Mouse (Mus musculus): ENCODE data around the gene Cish. TPM values are rescaled to one million over a fixed set of nuclear protein-coding genes. Genes with fewer than 3 reads are reported as not detected.

Cish gene
- polyA plus RNA-seq, 1 experiment from 2014 or later, result 8.4 TPM

- WGBS, result 92% methylated on average over 5 of the region's 5 CpGs
- Histone ChIP-seq H3K9ac (no peak overlapping the region), H3K4me1 (replicated peaks) (peaks cover 3% of the 10 kb centered on the region; the same call in 1 of the 2 replicates), H3K27ac (no peak overlapping the region), H3K4me3 (no peak overlapping the region), H3K9me3 (no peaks in the 10 kb centered on the region), H3K27me3 (no peaks in the 10 kb centered on the region), H3K4me2 (no peak overlapping the region), H3K36me3 (no peaks in the 10 kb centered on the region)
- no peak for ATAC-seq (ENCODE audit: low FRiP score)
Observed at GRCm38 (mm10) chr9:107263912-107264311, 31.9 kb upstream of the Cish start.

- Histone ChIP-seq H3K4me2 (no peak overlapping the region), H3K4me3 (no peak overlapping the region), H3K4me1 (replicated peaks) (peaks cover 3% of the 10 kb centered on the region; the same call in 1 of the 2 replicates), H3K27me3 (no peaks in the 10 kb centered on the region), H3K9me3 (no peaks in the 10 kb centered on the region), H3K9ac (no peak overlapping the region), H3K36me3 (no peaks in the 10 kb centered on the region), H3K27ac (no peak overlapping the region)
- WGBS, result 78% methylated on average over 3 of the region's 3 CpGs
- ATAC-seq (ENCODE audit: low FRiP score), result no peak
Observed at GRCm38 (mm10) chr9:107264731-107265130, 31.1 kb upstream of the Cish start.

- Histone ChIP-seq H3K9ac (no peak overlapping the region), H3K9me3 (no peaks in the 10 kb centered on the region), H3K27me3 (no peaks in the 10 kb centered on the region), H3K4me2 (no peak overlapping the region), H3K27ac (no peak overlapping the region), H3K4me3 (no peak overlapping the region), H3K4me1 (replicated peaks) (no peaks in the 10 kb centered on the region), H3K36me3 (no peaks in the 10 kb centered on the region)
- 78% methylated on average over 1 of the region's 1 CpGs for WGBS
- ATAC-seq (ENCODE audit: low FRiP score), result no peak
Observed at GRCm38 (mm10) chr9:107267028-107267427, 28.8 kb upstream of the Cish start.

- Histone ChIP-seq H3K4me2 (no peak overlapping the region), H3K27ac (no peak overlapping the region), H3K36me3 (no peaks in the 10 kb centered on the region), H3K4me1 (replicated peaks) (no peaks in the 10 kb centered on the region), H3K9me3 (no peaks in the 10 kb centered on the region), H3K27me3 (no peaks in the 10 kb centered on the region), H3K9ac (no peak overlapping the region), H3K4me3 (no peak overlapping the region)
- ATAC-seq (ENCODE audit: low FRiP score), result no peak
- 56% methylated on average over 4 of the region's 4 CpGs for WGBS
Observed at GRCm38 (mm10) chr9:107267721-107268402, 28.0 kb upstream of the Cish start.

- no peaks in the 10 kb centered on the region; the same call in 1 of the 2 replicates for H3K4me1 ChIP-seq (replicated peaks)
- H3K4me3 ChIP-seq, result no peak overlapping the region
- H3K9me3 ChIP-seq, result no peaks in the 10 kb centered on the region
- WGBS, result 97% methylated on average over 1 of the region's 1 CpGs
- H3K9ac ChIP-seq, result no peak overlapping the region
- no peak overlapping the region for H3K27ac ChIP-seq
- H3K36me3 ChIP-seq, result no peaks in the 10 kb centered on the region
- H3K4me2 ChIP-seq, result no peak overlapping the region
- ATAC-seq (ENCODE audit: low FRiP score), result no peak
- H3K27me3 ChIP-seq, result no peaks in the 10 kb centered on the region
Observed at GRCm38 (mm10) chr9:107269772-107270171, 26.1 kb upstream of the Cish start.

- Histone ChIP-seq H3K4me2 (no peak overlapping the region), H3K4me3 (no peak overlapping the region), H3K4me1 (replicated peaks) (no peaks in the 10 kb centered on the region; the same call in 1 of the 2 replicates), H3K27ac (no peak overlapping the region), H3K27me3 (no peaks in the 10 kb centered on the region), H3K9me3 (no peaks in the 10 kb centered on the region), H3K9ac (no peak overlapping the region), H3K36me3 (no peaks in the 10 kb centered on the region)
- no peak for ATAC-seq (ENCODE audit: low FRiP score)
- 80% methylated on average over 7 of the region's 7 CpGs for WGBS
Observed at GRCm38 (mm10) chr9:107271177-107271938, 24.5 kb upstream of the Cish start.

- no peak for ATAC-seq (ENCODE audit: low FRiP score)
- Histone ChIP-seq H3K4me2 (no peak overlapping the region), H3K4me3 (no peak overlapping the region), H3K36me3 (no peaks in the 10 kb centered on the region), H3K9ac (no peak overlapping the region), H3K27ac (no peak overlapping the region), H3K4me1 (replicated peaks) (no peaks in the 10 kb centered on the region; the same call in 1 of the 2 replicates), H3K9me3 (no peaks in the 10 kb centered on the region), H3K27me3 (no peaks in the 10 kb centered on the region)
- WGBS, result 72% methylated on average over 4 of the region's 4 CpGs
Observed at GRCm38 (mm10) chr9:107272284-107272683, 23.5 kb upstream of the Cish start.

- WGBS, result 71% methylated on average over 10 of the region's 10 CpGs
- no peak for ATAC-seq (ENCODE audit: low FRiP score)
Observed at GRCm38 (mm10) chr9:107273184-107273583, 22.6 kb upstream of the Cish start.

GRCm38 (mm10) chr9:107274751-107275150 is 21.1 kb upstream of the Cish start:
- H3K4me1 ChIP-seq (replicated peaks), result peaks cover 17% of the 10 kb centered on the region
- 76% methylated on average over 6 of the region's 6 CpGs for WGBS
- no peak overlapping the region for H3K27ac ChIP-seq
- H3K36me3 ChIP-seq, result no peaks in the 10 kb centered on the region
- no peak for ATAC-seq (ENCODE audit: low FRiP score)
- no peak overlapping the region for H3K9ac ChIP-seq
- no peaks in the 10 kb centered on the region for H3K27me3 ChIP-seq
- no peak overlapping the region for H3K4me2 ChIP-seq
- no peaks in the 10 kb centered on the region for H3K9me3 ChIP-seq
- no peak overlapping the region for H3K4me3 ChIP-seq

More at GRCm38 (mm10) chr9:107273184-107273583, 22.6 kb upstream of the Cish start:
- H3K4me2 ChIP-seq, result no peak overlapping the region
- H3K4me3 ChIP-seq, result no peak overlapping the region
- peaks cover 2% of the 10 kb centered on the region for H3K4me1 ChIP-seq (replicated peaks)
- H3K9me3 ChIP-seq, result no peaks in the 10 kb centered on the region
- no peak overlapping the region for H3K27ac ChIP-seq
- no peak overlapping the region for H3K9ac ChIP-seq
- H3K36me3 ChIP-seq, result no peaks in the 10 kb centered on the region
- H3K27me3 ChIP-seq, result no peaks in the 10 kb centered on the region

GRCm38 (mm10) chr9:107275710-107276109 is 20.1 kb upstream of the Cish start:
- H3K9me3 ChIP-seq, result no peaks in the 10 kb centered on the region

GRCm38 (mm10) chr9:107277603-107278002 is 18.2 kb upstream of the Cish start:
- no peaks in the 10 kb centered on the region for H3K27me3 ChIP-seq
- H3K9me3 ChIP-seq, result no peaks in the 10 kb centered on the region
- no peak overlapping the region for H3K9ac ChIP-seq
- 76% methylated on average over 7 of the region's 7 CpGs for WGBS
- H3K36me3 ChIP-seq, result no peaks in the 10 kb centered on the region
- H3K4me1 ChIP-seq (replicated peaks), result peaks cover 27% of the 10 kb centered on the region
- no peak overlapping the region for H3K4me2 ChIP-seq
- H3K4me3 ChIP-seq, result no peak overlapping the region
- no peak for ATAC-seq (ENCODE audit: low FRiP score)
- H3K27ac ChIP-seq, result no peak overlapping the region

More at GRCm38 (mm10) chr9:107275710-107276109, 20.1 kb upstream of the Cish start:
- no peaks in the 10 kb centered on the region for H3K36me3 ChIP-seq
- ATAC-seq (ENCODE audit: low FRiP score), result no peak
- H3K27me3 ChIP-seq, result no peaks in the 10 kb centered on the region
- no peak overlapping the region for H3K27ac ChIP-seq
- no peak overlapping the region for H3K4me3 ChIP-seq
- 84% methylated on average over 5 of the region's 5 CpGs for WGBS
- H3K9ac ChIP-seq, result no peak overlapping the region
- H3K4me1 ChIP-seq (replicated peaks), result peaks cover 27% of the 10 kb centered on the region
- H3K4me2 ChIP-seq, result no peak overlapping the region

GRCm38 (mm10) chr9:107278126-107278525 is 17.7 kb upstream of the Cish start:
- Histone ChIP-seq H3K4me3 (no peak overlapping the region), H3K36me3 (no peaks in the 10 kb centered on the region), H3K9ac (0 out of 2 replicates have a peak overlapping the region, but pooled peaks have one; percentile 8), H3K27me3 (no peaks in the 10 kb centered on the region), H3K4me1 (replicated peaks) (peaks cover 27% of the 10 kb centered on the region), H3K27ac (no peak overlapping the region), H3K4me2 (no peak overlapping the region), H3K9me3 (no peaks in the 10 kb centered on the region)
- ATAC-seq (ENCODE audit: low FRiP score), result no peak
- 38% methylated on average over 4 of the region's 4 CpGs for WGBS

Measured in hindbrain, embryonic 13.5 days (tissue).